Mouse (Mus musculus) heart, postnatal 0 days (tissue): ENCODE data around the gene Chp1.

Experiments used
- CTCF ChIP-seq: IDR thresholded peaks from 2 replicates; pipeline ENCODE4 v1.5.1; 2016; ENCODE audit warnings: antibody characterized with exemption, control low read depth, low read depth
- EP300 ChIP-seq: IDR thresholded peaks from 2 replicates; pipeline ENCODE4 v1.6.1; 2016; ENCODE audit warnings: antibody characterized with exemption, low read depth

GRCm38 (mm10) chr2:119510856-119511255, 36.6 kb upstream of the Chp1 start:
- TF ChIP-seq CTCF (no peak), EP300 (no peak)
